Mouse (Mus musculus): ENCODE results near the gene Cacng5. TPM values are rescaled to one million over a fixed set of nuclear protein-coding genes. Genes with fewer than 3 reads are reported as not detected.

The Cacng5 gene
- polyA plus RNA-seq, 1 experiment from 2014 or later, result 7.2 TPM

GRCm38 (mm10) chr11:107929712-107930111 lies 14.9 kb upstream of the Cacng5 start:
- no peaks in the 10 kb centered on the region for H3K27me3 ChIP-seq
- no peak for ATAC-seq (replicated peaks)
- WGBS, result 61% methylated on average over 3 of the region's 3 CpGs
- H3K4me3 ChIP-seq, result no peak overlapping the region
- H3K27ac ChIP-seq (replicated peaks), result no peak overlapping the region
- no peaks in the 10 kb centered on the region for H3K9me3 ChIP-seq
- H3K4me1 ChIP-seq, result 0 out of 2 replicates have a peak, but pooled peaks cover under 1% of the 10 kb centered on the region
- H3K4me2 ChIP-seq (replicated peaks), result no peak overlapping the region
- H3K9ac ChIP-seq (replicated peaks), result no peak overlapping the region
- H3K36me3 ChIP-seq, result no peaks in the 10 kb centered on the region

DNA sequence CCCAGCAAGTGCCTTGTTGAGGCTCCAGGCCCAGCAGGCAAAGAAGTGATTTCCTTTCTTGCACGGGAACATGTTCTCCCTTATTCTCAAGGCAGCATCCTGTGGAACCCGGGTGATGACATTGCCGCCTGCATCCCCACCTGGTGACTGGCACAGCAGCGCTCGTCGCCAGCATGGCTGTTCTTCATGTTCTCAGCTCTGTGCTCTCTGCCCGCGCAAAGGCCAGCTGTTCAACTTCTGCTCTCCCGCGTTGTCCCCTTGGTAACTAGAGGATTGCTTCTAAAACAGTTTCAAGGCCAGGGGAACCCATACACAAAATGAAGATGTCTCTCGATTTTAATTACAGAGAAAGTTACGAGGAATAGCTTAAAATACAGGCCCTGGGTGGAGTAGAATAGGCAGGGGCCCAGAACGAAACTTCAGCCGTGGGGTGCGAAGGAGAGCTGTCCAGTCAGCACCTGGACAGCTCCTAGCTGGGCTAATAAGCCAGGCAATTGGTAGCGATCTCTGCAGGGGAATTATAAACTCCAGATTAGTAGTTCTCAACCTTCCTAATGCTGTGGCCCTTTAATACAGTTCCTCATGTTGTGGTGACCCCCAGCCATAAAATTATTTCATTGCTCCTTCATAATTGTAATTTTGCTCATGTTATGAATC lies 5.1 kb upstream of the Cacng5 start:
- peaks cover 22% of the 10 kb centered on the region for H3K4me1 ChIP-seq
- peaks cover 6% of the 10 kb centered on the region; the same call in 1 of the 2 replicates for H3K27me3 ChIP-seq
- H3K4me2 ChIP-seq (replicated peaks), result no peak overlapping the region
- no peak overlapping the region for H3K27ac ChIP-seq (replicated peaks)
- H3K9ac ChIP-seq (replicated peaks), result no peak overlapping the region
- no peaks in the 10 kb centered on the region for H3K9me3 ChIP-seq
- H3K36me3 ChIP-seq, result no peaks in the 10 kb centered on the region
- 38% methylated on average over 16 of the region's 16 CpGs for WGBS
- no peak overlapping the region for H3K4me3 ChIP-seq
- no peak for ATAC-seq (replicated peaks)

DNA sequence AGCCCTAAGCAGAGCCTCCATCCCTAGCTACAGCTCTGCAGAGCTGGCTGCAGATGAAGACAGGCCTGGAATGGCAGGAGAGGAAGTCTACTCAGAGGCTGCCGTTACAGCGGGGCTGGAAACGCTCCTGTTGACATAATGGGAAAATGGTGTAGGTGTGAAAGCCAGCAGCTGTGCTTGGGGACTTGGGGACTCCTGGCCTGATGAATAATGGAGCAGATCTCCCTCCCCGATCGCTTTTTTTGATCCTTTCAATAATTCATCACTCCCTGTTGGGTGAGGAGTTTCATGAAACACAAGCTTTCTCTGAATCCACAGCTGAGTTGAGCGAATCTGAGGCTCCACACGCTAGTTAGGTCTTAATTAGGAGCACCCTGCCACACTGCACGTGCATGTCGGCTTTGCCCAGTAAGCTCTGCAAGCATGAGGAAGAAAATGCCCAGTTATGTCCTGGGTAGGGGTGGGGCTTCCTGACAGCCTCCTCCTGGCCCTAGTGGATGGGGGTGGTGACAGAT lies 2.9 kb upstream of the Cacng5 start:
- Histone ChIP-seq H3K4me2 (replicated peaks) (no peak overlapping the region), H3K4me3 (no peak overlapping the region), H3K27me3 (peaks cover 11% of the 10 kb centered on the region; the same call in 1 of the 2 replicates), H3K27ac (replicated peaks) (peak overlapping the region; percentile 56), H3K9ac (replicated peaks) (no peak overlapping the region), H3K9me3 (no peaks in the 10 kb centered on the region), H3K4me1 (peaks cover 27% of the 10 kb centered on the region), H3K36me3 (no peaks in the 10 kb centered on the region)
- 19% methylated on average over 9 of the region's 9 CpGs for WGBS
- ATAC-seq (replicated peaks), result peak; percentile 68

DNA sequence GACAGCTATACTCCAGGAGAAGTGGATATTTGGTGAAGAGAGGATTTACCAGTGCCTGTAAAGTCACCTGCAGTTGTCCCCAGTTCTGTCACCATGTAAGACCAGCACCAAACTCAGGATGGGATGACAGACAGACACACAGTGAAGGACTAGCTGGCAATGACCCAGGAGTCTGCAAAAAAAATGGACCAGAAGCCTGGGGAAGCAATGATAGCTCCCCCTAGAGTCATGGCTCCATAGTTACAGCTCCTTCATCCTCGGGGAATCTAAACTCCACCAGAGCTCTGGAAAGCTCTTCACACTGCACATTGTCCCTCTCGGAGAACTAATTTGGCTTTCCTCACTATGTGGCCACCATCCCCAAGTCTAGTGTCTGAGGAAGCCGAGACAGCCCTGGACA lies 1.5 kb downstream of the Cacng5 start:
- WGBS, result 48% methylated on average over 3 of the region's 3 CpGs
- no peaks in the 10 kb centered on the region for H3K36me3 ChIP-seq
- H3K4me2 ChIP-seq (replicated peaks), result no peak overlapping the region
- H3K4me3 ChIP-seq, result no peak overlapping the region
- no peaks in the 10 kb centered on the region for H3K9me3 ChIP-seq
- peaks cover 23% of the 10 kb centered on the region for H3K4me1 ChIP-seq
- no peak for ATAC-seq (replicated peaks)
- H3K27me3 ChIP-seq, result peaks cover 11% of the 10 kb centered on the region; the same call in 1 of the 2 replicates
- H3K9ac ChIP-seq (replicated peaks), result no peak overlapping the region
- no peak overlapping the region for H3K27ac ChIP-seq (replicated peaks)

- no peaks in the 10 kb centered on the region for H3K9me3 ChIP-seq
- no peaks in the 10 kb centered on the region for H3K36me3 ChIP-seq
- H3K4me3 ChIP-seq, result no peak overlapping the region
- peaks cover 15% of the 10 kb centered on the region; the same call in 1 of the 2 replicates for H3K4me1 ChIP-seq
- no peak overlapping the region for H3K27ac ChIP-seq (replicated peaks)
- H3K27me3 ChIP-seq, result no peaks in the 10 kb centered on the region
- no peak overlapping the region for H3K4me2 ChIP-seq (replicated peaks)
- 47% methylated on average over 9 of the region's 9 CpGs for WGBS
- ATAC-seq (replicated peaks), result no peak
- no peak overlapping the region for H3K9ac ChIP-seq (replicated peaks)
These were observed 9.5 kb downstream of the Cacng5 start for GRCm38 (mm10) chr11:107905364-107905763.

DNA sequence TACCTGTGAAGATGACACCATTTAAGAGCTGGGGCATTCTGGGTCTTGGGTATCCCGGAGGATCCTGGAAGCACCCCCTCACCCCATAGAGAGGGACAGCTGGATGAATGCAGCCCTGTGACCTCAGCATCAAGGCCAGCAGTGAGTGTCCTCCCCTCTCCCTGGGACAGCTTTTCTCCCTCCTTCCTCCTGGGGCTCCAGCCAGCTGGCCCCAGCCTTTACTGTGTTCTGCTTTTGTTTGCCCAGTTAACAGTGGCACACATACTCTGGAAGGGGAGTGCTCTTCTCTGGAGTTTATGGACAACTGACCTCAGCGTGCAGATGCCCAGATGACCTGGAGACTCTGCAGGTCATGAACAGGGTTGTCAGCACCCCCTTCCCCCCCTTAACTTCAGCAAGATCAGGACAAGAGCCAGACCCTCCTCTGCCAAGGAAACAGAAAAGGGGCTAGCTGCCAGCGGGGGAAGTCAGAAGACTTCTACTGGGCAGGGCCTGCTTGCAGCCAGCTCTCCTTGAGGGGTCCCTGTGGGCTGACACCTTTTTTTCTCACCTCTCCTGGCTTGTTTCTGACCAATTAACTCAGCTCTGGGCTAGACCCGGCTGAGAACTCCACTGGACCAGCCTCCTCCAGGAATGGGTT lies 10.8 kb downstream of the Cacng5 start:
- H3K36me3 ChIP-seq, result no peaks in the 10 kb centered on the region
- H3K4me3 ChIP-seq, result no peak overlapping the region
- ATAC-seq (replicated peaks), result no peak
- no peak overlapping the region for H3K27ac ChIP-seq (replicated peaks)
- no peaks in the 10 kb centered on the region for H3K27me3 ChIP-seq
- peaks cover 15% of the 10 kb centered on the region; the same call in 1 of the 2 replicates for H3K4me1 ChIP-seq
- H3K4me2 ChIP-seq (replicated peaks), result no peak overlapping the region
- H3K9ac ChIP-seq (replicated peaks), result no peak overlapping the region
- H3K9me3 ChIP-seq, result no peaks in the 10 kb centered on the region
- 44% methylated on average over 4 of the region's 4 CpGs for WGBS

GRCm38 (mm10) chr11:107900470-107900869 lies 14.4 kb downstream of the Cacng5 start:
- Histone ChIP-seq H3K9me3 (no peaks in the 10 kb centered on the region), H3K4me1 (peaks cover 12% of the 10 kb centered on the region; the same call in 1 of the 2 replicates), H3K9ac (replicated peaks) (no peak overlapping the region), H3K4me2 (replicated peaks) (no peak overlapping the region), H3K27me3 (no peaks in the 10 kb centered on the region), H3K4me3 (no peak overlapping the region), H3K27ac (replicated peaks) (no peak overlapping the region), H3K36me3 (no peaks in the 10 kb centered on the region)
- no peak for ATAC-seq (replicated peaks)
- WGBS, result 34% methylated on average over 4 of the region's 4 CpGs

DNA sequence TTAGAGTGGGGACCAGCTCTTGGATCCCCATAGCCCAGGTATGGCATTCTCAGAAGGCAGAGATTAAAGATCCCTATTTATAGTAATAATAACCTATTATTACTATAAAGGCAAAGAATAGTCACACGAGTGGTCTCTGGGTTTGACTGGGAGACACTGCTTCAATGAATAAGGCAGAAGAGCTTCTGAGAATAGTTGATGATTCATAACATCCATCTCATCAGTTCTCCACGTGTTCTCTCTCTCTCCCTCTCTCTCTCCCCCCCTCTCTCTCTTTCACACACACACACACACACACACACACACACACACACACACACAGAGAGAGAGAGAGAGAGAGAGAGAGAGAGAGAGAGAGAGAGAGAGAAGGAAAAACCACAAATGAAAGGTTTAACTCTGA lies 16.2 kb downstream of the Cacng5 start:
- 60% methylated on average over 2 of the region's 2 CpGs for WGBS
- no peaks in the 10 kb centered on the region for H3K36me3 ChIP-seq

DNA sequence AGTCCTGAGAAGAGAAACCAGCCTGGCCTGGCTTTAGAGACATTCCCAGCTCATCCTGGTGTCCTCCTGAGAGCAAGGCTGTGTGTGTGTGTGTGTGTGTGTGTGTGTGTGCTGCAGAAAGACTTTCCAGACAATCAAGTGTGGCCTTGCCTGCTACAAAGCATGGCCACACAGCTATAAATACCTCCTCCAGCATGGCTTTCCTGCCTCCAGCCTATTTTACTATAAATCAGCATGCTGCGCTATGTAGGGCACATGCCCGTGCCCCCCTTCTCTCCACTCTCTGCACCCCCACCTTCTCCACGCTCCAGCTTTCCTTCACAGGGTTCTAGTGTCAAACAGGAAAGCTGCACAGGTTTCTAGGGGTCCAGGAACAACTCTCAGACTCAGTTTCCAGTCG lies 19.2 kb downstream of the Cacng5 start:
- whole genome bisulfite sequencing, result 71% methylated on average over 4 of the region's 4 CpGs
- no peak for ATAC-seq (replicated peaks)

More for the DNA sequence above, 16.2 kb downstream of the Cacng5 start:
- Histone ChIP-seq H3K4me2 (replicated peaks) (no peak overlapping the region), H3K27ac (replicated peaks) (no peak overlapping the region), H3K9me3 (no peaks in the 10 kb centered on the region), H3K4me1 (no peaks in the 10 kb centered on the region), H3K27me3 (no peaks in the 10 kb centered on the region), H3K4me3 (no peak overlapping the region), H3K9ac (replicated peaks) (no peak overlapping the region)
- no peak for ATAC-seq (replicated peaks)

DNA sequence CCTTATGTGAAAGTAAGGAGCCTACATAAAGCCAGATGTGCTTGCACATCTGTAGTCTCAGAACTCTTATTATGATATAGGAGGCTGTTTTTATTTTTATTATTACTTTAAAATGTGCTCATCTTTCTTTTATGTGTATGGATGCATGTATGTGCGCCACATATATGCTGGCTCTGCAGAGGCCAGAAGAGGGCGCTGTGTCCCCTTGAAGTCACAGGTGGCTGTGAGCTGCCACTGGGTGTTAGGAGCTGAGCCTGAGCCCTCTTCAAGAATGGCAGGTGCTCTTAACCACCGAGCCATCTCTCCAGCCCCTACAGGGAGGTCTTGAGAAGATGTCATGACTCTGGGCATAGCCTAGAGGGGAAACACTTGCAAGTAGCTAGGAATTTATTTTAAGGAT lies 23.5 kb downstream of the Cacng5 start:
- Histone ChIP-seq H3K36me3 (no peaks in the 10 kb centered on the region), H3K4me3 (no peak overlapping the region), H3K4me1 (no peaks in the 10 kb centered on the region), H3K9me3 (no peaks in the 10 kb centered on the region), H3K9ac (replicated peaks) (no peak overlapping the region), H3K4me2 (replicated peaks) (no peak overlapping the region), H3K27me3 (no peaks in the 10 kb centered on the region), H3K27ac (replicated peaks) (no peak overlapping the region)
- no peak for ATAC-seq (replicated peaks)
- WGBS, result 75% methylated on average over 3 of the region's 3 CpGs

More for the DNA sequence above, 19.2 kb downstream of the Cacng5 start:
- no peak overlapping the region for H3K27ac ChIP-seq (replicated peaks)
- H3K9ac ChIP-seq (replicated peaks), result no peak overlapping the region
- H3K4me2 ChIP-seq (replicated peaks), result no peak overlapping the region
- H3K9me3 ChIP-seq, result no peaks in the 10 kb centered on the region
- H3K27me3 ChIP-seq, result no peaks in the 10 kb centered on the region
- no peaks in the 10 kb centered on the region for H3K36me3 ChIP-seq
- no peaks in the 10 kb centered on the region for H3K4me1 ChIP-seq
- H3K4me3 ChIP-seq, result no peak overlapping the region

GRCm38 (mm10) chr11:107887342-107887741 lies 27.5 kb downstream of the Cacng5 start:
- Histone ChIP-seq H3K4me3 (no peak overlapping the region), H3K9me3 (no peaks in the 10 kb centered on the region), H3K4me2 (replicated peaks) (no peak overlapping the region), H3K36me3 (no peaks in the 10 kb centered on the region), H3K27me3 (no peaks in the 10 kb centered on the region), H3K27ac (replicated peaks) (no peak overlapping the region), H3K9ac (replicated peaks) (no peak overlapping the region), H3K4me1 (no peaks in the 10 kb centered on the region)
- 45% methylated on average over 6 of the region's 6 CpGs for WGBS
- no peak for ATAC-seq (replicated peaks)

- no peaks in the 10 kb centered on the region for H3K9me3 ChIP-seq
- no peak overlapping the region for H3K4me3 ChIP-seq
- no peaks in the 10 kb centered on the region for H3K4me1 ChIP-seq
- no peak overlapping the region for H3K27ac ChIP-seq (replicated peaks)
- no peak overlapping the region for H3K9ac ChIP-seq (replicated peaks)
- peak; percentile 67; the same call in 1 of the 2 replicates for ATAC-seq (replicated peaks)
- H3K36me3 ChIP-seq, result no peaks in the 10 kb centered on the region
- 63% methylated on average over 5 of the region's 5 CpGs for WGBS
- H3K4me2 ChIP-seq (replicated peaks), result no peak overlapping the region
- H3K27me3 ChIP-seq, result no peaks in the 10 kb centered on the region
These were observed 38.0 kb downstream of the Cacng5 start for GRCm38 (mm10) chr11:107876840-107877239.
